Mouse (Mus musculus): ENCODE measurements around the gene Cdc42bpa.

GRCm38 (mm10) chr1:179946616-179947015 lies 13.7 kb upstream of the Cdc42bpa start:
- TF ChIP-seq CTCF (conservative IDR thresholded peaks at IDR 0.05; ENCODE audit: insufficient read depth, insufficient read length, low read depth, low read length) (no peak), POLR2A (IDR thresholded peaks at IDR 0.05; ENCODE audit: low read depth, low read length) (no peak)

All from kidney, adult 2 months (tissue).